Mouse (Mus musculus) testis, adult 2 months (tissue): ENCODE results near the gene Cnpy3.
A peak's percentile ranks its signal among the peaks of the same experiment; 100 is the strongest.

Source experiments
- CTCF ChIP-seq: fragments of 200-500 bp; IDR thresholded peaks from 2 replicates; pipeline ENCODE4 v1.5.1; 2012; ENCODE audit warnings: low read depth, mild to moderate bottlenecking, inconsistent platforms, low read length, moderate library complexity; ENCODE audit not compliant: control insufficient read depth, insufficient read depth, insufficient replicate concordance
- POLR2A ChIP-seq: fragments of 200-500 bp; IDR thresholded peaks from 2 replicates; pipeline ENCODE4 v1.6.1; 2012; ENCODE audit warnings: low read depth, mild to moderate bottlenecking, inconsistent platforms, low read length, moderate library complexity; ENCODE audit not compliant: control insufficient read depth

DNA sequence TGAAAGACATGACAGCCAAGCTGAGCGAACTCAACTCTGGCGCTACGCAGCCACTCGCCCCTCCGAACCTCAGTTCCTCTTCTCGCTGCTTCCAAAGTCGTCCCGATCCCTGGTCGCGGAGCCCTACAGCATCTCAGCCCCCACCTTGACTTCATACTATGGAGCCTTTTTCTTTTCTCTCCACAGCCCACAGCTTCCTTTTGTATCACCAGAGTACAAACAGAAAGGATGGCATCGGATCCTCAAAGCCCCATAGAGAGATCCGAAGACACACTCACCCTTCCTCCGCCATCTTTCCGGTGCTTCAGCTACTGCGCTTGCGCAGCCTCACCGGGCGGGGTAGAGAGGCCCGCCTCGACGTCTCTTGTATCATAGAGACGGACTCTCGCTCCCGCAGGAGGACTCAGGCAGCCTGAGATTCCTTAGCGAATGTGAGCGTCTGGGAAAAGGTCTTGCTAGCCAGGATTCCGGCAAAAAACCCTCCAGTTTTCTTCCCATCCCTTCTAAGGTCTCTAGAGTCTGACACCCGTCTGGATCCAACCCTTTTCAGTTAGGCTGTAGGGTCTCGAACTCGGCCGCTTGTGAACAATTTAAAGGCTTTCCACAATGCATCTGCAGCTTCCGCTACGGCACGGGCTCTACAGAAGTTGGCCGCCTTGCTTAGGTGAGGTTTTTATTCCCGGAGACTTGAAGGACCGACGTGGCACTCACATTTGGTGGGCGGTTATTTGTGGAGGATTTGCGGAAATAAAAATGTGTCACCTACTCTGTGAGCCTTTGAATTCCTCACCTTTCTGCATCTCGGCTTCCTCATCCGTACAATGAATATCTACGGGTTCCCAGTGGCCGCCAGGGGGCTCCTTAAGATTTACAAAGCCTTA is 30.6 kb upstream of the Cnpy3 start, which contains the start of gene Rpl7l1:
- TF ChIP-seq CTCF (no peak), POLR2A (peak; percentile 89)
